17 mouse cellular contexts compared by ENCODE assay signal in genomic region chr8:91867069-91867468, GRCm38 (mm10).
DNase-seq lines count a peak whose midpoint lies in the region; ATAC-seq and TF ChIP-seq lines count a peak whose summit lies in the region.
"Had no signal": no experiment of that assay in that cellular context is flagged by ENCODE, and none has a peak within 500 bp of the region (broad histone marks: within the 10 kb centered on the region; RNA-seq: fewer than 3 reads in every experiment).

No protein-coding gene starts in this region.

- no peak for DNase-seq in forebrain, postnatal 0 days
- DNase-seq in midbrain, embryonic 11.5 days (ENCODE audit: low spot score, missing footprints) = no peak
- no peak for DNase-seq in midbrain, embryonic 14.5 days
- no peak for DNase-seq in left cerebral cortex, adult 8-10 months (ENCODE audit: low spot score in 2 of 2)
- DNase-seq in embryonic facial prominence, embryonic 10.5 days (ENCODE audit: low spot score) = no peak
- DNase-seq: cerebellum, postnatal 10 days; gastrocnemius, postnatal 36 days; layer of hippocampus, postnatal 36 days; lung, postnatal 4 days; spleen, adult 18-20 months had no signal

- WGBS in forebrain, embryonic 12.5 days = 19% methylated on average over 7 of the region's 7 CpGs
- 15% methylated on average over 7 of the region's 7 CpGs for WGBS in forebrain, postnatal 0 days
- 37% methylated on average over 7 of the region's 7 CpGs for WGBS in midbrain, embryonic 11.5 days
- WGBS in midbrain, embryonic 14.5 days = 32% methylated on average over 7 of the region's 7 CpGs
- 12% methylated on average over 7 of the region's 7 CpGs for WGBS in forebrain, embryonic 16.5 days
- 6% methylated on average over 7 of the region's 7 CpGs for WGBS in neural tube, embryonic 13.5 days
- 43% methylated on average over 7 of the region's 7 CpGs for WGBS in embryonic facial prominence, embryonic 10.5 days

- H3K4me2 ChIP-seq in forebrain, embryonic 12.5 days = 0 out of 2 replicates have a peak overlapping the region, but pooled peaks have one; percentile 2
- H3K4me2 ChIP-seq in forebrain, postnatal 0 days (ENCODE audit: low read depth) = no peak overlapping the region
- no peak overlapping the region for H3K4me2 ChIP-seq in midbrain, embryonic 11.5 days
- H3K4me2 ChIP-seq in midbrain, embryonic 14.5 days (ENCODE audit: low read length) = no peak overlapping the region
- no peak overlapping the region for H3K4me2 ChIP-seq in forebrain, embryonic 16.5 days (ENCODE audit: low read length)
- H3K4me2 ChIP-seq in neural tube, embryonic 13.5 days = 0 out of 2 replicates have a peak overlapping the region, but pooled peaks have one; percentile 4
- H3K4me2 ChIP-seq: limb, embryonic 13.5 days had no signal

- ATAC-seq in forebrain, embryonic 12.5 days (ENCODE audit: low FRiP score) = no peak; the same call in 1 of the 2 replicates
- no peak for ATAC-seq in forebrain, postnatal 0 days
- ATAC-seq in midbrain, embryonic 11.5 days (ENCODE audit: low FRiP score) = peak; percentile 43
- no peak for ATAC-seq in midbrain, embryonic 14.5 days (ENCODE audit: low FRiP score, low TSS enrichment)
- ATAC-seq in forebrain, embryonic 16.5 days = 0 out of 2 replicates have a peak, but pooled peaks have one; percentile 38
- peak; percentile 42; the same call in 1 of the 2 replicates for ATAC-seq in neural tube, embryonic 13.5 days (ENCODE audit: low read depth)
- ATAC-seq: intestine, embryonic 16.5 days had no signal

- peaks cover 94% of the 10 kb centered on the region for H3K27me3 ChIP-seq in forebrain, embryonic 12.5 days
- peaks cover 11% of the 10 kb centered on the region for H3K27me3 ChIP-seq in forebrain, postnatal 0 days (ENCODE audit: insufficient read depth, low read length)
- peaks cover 3% of the 10 kb centered on the region for H3K27me3 ChIP-seq in midbrain, embryonic 11.5 days (ENCODE audit: control insufficient read depth, insufficient read depth, low read length)
- 0 out of 2 replicates have a peak, but pooled peaks cover 3% of the 10 kb centered on the region for H3K27me3 ChIP-seq in midbrain, embryonic 14.5 days (ENCODE audit: control insufficient read depth, insufficient read depth, low read length)
- peaks cover 14% of the 10 kb centered on the region for H3K27me3 ChIP-seq in forebrain, embryonic 16.5 days (replicated peaks; ENCODE audit: control insufficient read depth, insufficient read depth, low read length)
- H3K27me3 ChIP-seq in neural tube, embryonic 13.5 days = peaks cover 85% of the 10 kb centered on the region
- peaks cover 99% of the 10 kb centered on the region for H3K27me3 ChIP-seq in embryonic facial prominence, embryonic 10.5 days (replicated peaks; ENCODE audit: low read depth, poor library complexity, severe bottlenecking)
- H3K27me3 ChIP-seq: CH12.LX had no signal

- H3K9me3 ChIP-seq in forebrain, embryonic 12.5 days = no peaks in the 10 kb centered on the region
- no peaks in the 10 kb centered on the region for H3K9me3 ChIP-seq in forebrain, postnatal 0 days (ENCODE audit: low read length)
- no peaks in the 10 kb centered on the region for H3K9me3 ChIP-seq in midbrain, embryonic 11.5 days (ENCODE audit: control insufficient read depth, low read length)
- H3K9me3 ChIP-seq in midbrain, embryonic 14.5 days (ENCODE audit: control insufficient read depth, low read length) = no peaks in the 10 kb centered on the region
- no peaks in the 10 kb centered on the region for H3K9me3 ChIP-seq in forebrain, embryonic 16.5 days (ENCODE audit: control insufficient read depth, low read length)
- no peaks in the 10 kb centered on the region for H3K9me3 ChIP-seq in neural tube, embryonic 13.5 days
- no peaks in the 10 kb centered on the region for H3K9me3 ChIP-seq in embryonic facial prominence, embryonic 10.5 days
- H3K9me3 ChIP-seq: limb, embryonic 13.5 days had no signal

- H3K36me3 ChIP-seq in forebrain, embryonic 12.5 days (replicated peaks) = no peaks in the 10 kb centered on the region
- no peaks in the 10 kb centered on the region for H3K36me3 ChIP-seq in forebrain, postnatal 0 days (ENCODE audit: insufficient read depth)
- H3K36me3 ChIP-seq in midbrain, embryonic 11.5 days (ENCODE audit: control insufficient read depth, insufficient read depth, low read length) = no peaks in the 10 kb centered on the region
- H3K36me3 ChIP-seq in midbrain, embryonic 14.5 days (ENCODE audit: control insufficient read depth, insufficient read depth, low read length) = no peaks in the 10 kb centered on the region
- H3K36me3 ChIP-seq in forebrain, embryonic 16.5 days (ENCODE audit: control insufficient read depth, insufficient read depth) = no peaks in the 10 kb centered on the region
- H3K36me3 ChIP-seq in neural tube, embryonic 13.5 days = no peaks in the 10 kb centered on the region
- H3K36me3 ChIP-seq in embryonic facial prominence, embryonic 10.5 days (replicated peaks) = no peaks in the 10 kb centered on the region
- H3K36me3 ChIP-seq: limb, embryonic 13.5 days had no signal

- H3K4me1 ChIP-seq in forebrain, embryonic 12.5 days = peaks cover 39% of the 10 kb centered on the region
- H3K4me1 ChIP-seq in forebrain, postnatal 0 days (ENCODE audit: insufficient read depth) = no peaks in the 10 kb centered on the region
- peaks cover 35% of the 10 kb centered on the region for H3K4me1 ChIP-seq in midbrain, embryonic 11.5 days (ENCODE audit: control insufficient read depth, insufficient read depth, low read length)
- H3K4me1 ChIP-seq in midbrain, embryonic 14.5 days (ENCODE audit: control insufficient read depth, insufficient read depth, low read length) = peaks cover 21% of the 10 kb centered on the region
- peaks cover 15% of the 10 kb centered on the region for H3K4me1 ChIP-seq in forebrain, embryonic 16.5 days (replicated peaks; ENCODE audit: control insufficient read depth, insufficient read depth, low read length)
- peaks cover 38% of the 10 kb centered on the region for H3K4me1 ChIP-seq in neural tube, embryonic 13.5 days (replicated peaks)
- H3K4me1 ChIP-seq in embryonic facial prominence, embryonic 10.5 days = peaks cover 23% of the 10 kb centered on the region

- H3K4me3 ChIP-seq in forebrain, embryonic 12.5 days (replicated peaks) = no peak overlapping the region
- H3K4me3 ChIP-seq in forebrain, postnatal 0 days (ENCODE audit: low read depth, low read length) = no peak overlapping the region
- no peak overlapping the region for H3K4me3 ChIP-seq in midbrain, embryonic 11.5 days (ENCODE audit: low read depth, low read length)
- H3K4me3 ChIP-seq in midbrain, embryonic 14.5 days (replicated peaks; ENCODE audit: low read depth, low read length) = no peak overlapping the region
- no peak overlapping the region for H3K4me3 ChIP-seq in forebrain, embryonic 16.5 days (replicated peaks; ENCODE audit: low read length)
- no peak overlapping the region for H3K4me3 ChIP-seq in neural tube, embryonic 13.5 days
- no peak overlapping the region for H3K4me3 ChIP-seq in embryonic facial prominence, embryonic 10.5 days
- H3K4me3 ChIP-seq: erythroblast, embryonic 14.5 days; limb, embryonic 13.5 days had no signal

- TF ChIP-seq CTCF in forebrain, postnatal 0 days (IDR thresholded peaks at IDR 0.05; ENCODE audit: low read depth) = no peak

- no peak overlapping the region for H3K9ac ChIP-seq in forebrain, embryonic 12.5 days
- H3K9ac ChIP-seq in forebrain, postnatal 0 days = no peak overlapping the region
- no peak overlapping the region for H3K9ac ChIP-seq in midbrain, embryonic 11.5 days (ENCODE audit: low read length)
- no peak overlapping the region for H3K9ac ChIP-seq in midbrain, embryonic 14.5 days (replicated peaks; ENCODE audit: low read length)
- no peak overlapping the region for H3K9ac ChIP-seq in forebrain, embryonic 16.5 days (replicated peaks; ENCODE audit: low read depth, low read length)
- H3K9ac ChIP-seq in neural tube, embryonic 13.5 days = no peak overlapping the region
- H3K9ac ChIP-seq: limb, embryonic 13.5 days had no signal

- no peak overlapping the region for H3K27ac ChIP-seq in forebrain, embryonic 12.5 days
- H3K27ac ChIP-seq in forebrain, postnatal 0 days (ENCODE audit: low read depth, low read length) = no peak overlapping the region
- no peak overlapping the region for H3K27ac ChIP-seq in midbrain, embryonic 11.5 days (ENCODE audit: low read depth, low read length)
- H3K27ac ChIP-seq in midbrain, embryonic 14.5 days (replicated peaks; ENCODE audit: low read depth, low read length) = no peak overlapping the region
- no peak overlapping the region for H3K27ac ChIP-seq in forebrain, embryonic 16.5 days (ENCODE audit: low read length)
- H3K27ac ChIP-seq in neural tube, embryonic 13.5 days (replicated peaks) = no peak overlapping the region
- no peak overlapping the region for H3K27ac ChIP-seq in embryonic facial prominence, embryonic 10.5 days (replicated peaks)
- H3K27ac ChIP-seq: limb, embryonic 13.5 days had no signal

Comparison
In these comparisons a context has a peak if more than half of its experiments do, and no peak if none do; other contexts are left out.
1. ATAC-seq: peak in midbrain, embryonic 11.5 days (single experiment), forebrain, embryonic 16.5 days (single experiment) and neural tube, embryonic 13.5 days (single experiment); none in forebrain, embryonic 12.5 days (single experiment), forebrain, postnatal 0 days (single experiment) and midbrain, embryonic 14.5 days (single experiment).
2. H3K4me2 ChIP-seq: peak in forebrain, embryonic 12.5 days (single experiment) and neural tube, embryonic 13.5 days (single experiment); none in forebrain, postnatal 0 days (single experiment), midbrain, embryonic 11.5 days (single experiment), midbrain, embryonic 14.5 days (single experiment) and forebrain, embryonic 16.5 days (single experiment).